Comparison of ENCODE assay signal across 8 mouse cellular contexts in the genomic region with DNA sequence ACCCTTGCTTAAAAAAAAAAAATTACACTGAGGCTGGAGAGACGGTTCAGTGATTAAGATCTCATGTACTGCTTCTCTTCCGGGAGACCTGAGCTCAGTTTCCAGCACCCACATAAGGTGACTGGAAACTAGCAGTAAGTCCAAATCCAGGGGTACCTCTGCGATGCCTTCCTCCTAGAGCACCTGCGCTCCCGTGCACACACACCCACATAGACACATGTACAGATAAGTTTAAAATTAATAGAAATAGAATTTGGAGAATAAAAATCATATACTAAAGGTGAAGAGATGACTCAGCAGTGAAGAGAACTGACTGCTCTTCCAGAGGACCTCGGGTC. TPM values are rescaled to one million over a fixed set of nuclear protein-coding genes. Genes with fewer than 3 reads are reported as not detected.
A peak's percentile ranks its signal among the peaks of the same experiment; 100 is the strongest.
DNase-seq lines count a peak whose midpoint lies in the region; ATAC-seq and TF ChIP-seq lines count a peak whose summit lies in the region.
"Had no signal": no experiment of that assay in that cellular context is flagged by ENCODE, and none has a peak within 500 bp of the region (broad histone marks: within the 10 kb centered on the region; RNA-seq: fewer than 3 reads in every experiment).

No protein-coding gene starts in this region.

- H3K27me3 ChIP-seq in lung, embryonic 16.5 days (ENCODE audit: control insufficient read depth, insufficient read depth, low read depth, low read length): no peaks in the 10 kb centered on the region
- no peaks in the 10 kb centered on the region for H3K27me3 ChIP-seq in forebrain, embryonic 13.5 days
- H3K27me3 ChIP-seq in limb, embryonic 14.5 days (ENCODE audit: control insufficient read depth, insufficient read depth, low read length): no peaks in the 10 kb centered on the region
- no peaks in the 10 kb centered on the region for H3K27me3 ChIP-seq in stomach, embryonic 14.5 days (ENCODE audit: control insufficient read depth, insufficient read depth, low read length)

- ATAC-seq in lung, embryonic 16.5 days (ENCODE audit: low read depth): no peak
- ATAC-seq in forebrain, embryonic 13.5 days: no peak
- no peak for ATAC-seq in limb, embryonic 14.5 days (ENCODE audit: low FRiP score, low read depth)
- no peak for ATAC-seq in stomach, embryonic 14.5 days (ENCODE audit: insufficient number of reproducible peaks, insufficient read depth, low FRiP score, low read depth)

- DNase-seq in lung, postnatal 14 days: no peak
- no peak for DNase-seq in limb, embryonic 14.5 days (ENCODE audit: low spot score)
- no peak for DNase-seq in left cerebral cortex, adult 8-10 months (ENCODE audit: low spot score in 2 of 2)
- no peak for DNase-seq in embryo, embryonic 10.5 days (ENCODE audit: low spot score)
- DNase-seq: adrenal gland, postnatal 36 days had no signal

- H3K4me3 ChIP-seq in lung, embryonic 16.5 days (ENCODE audit: low read length): peak overlapping the region; percentile 57
- no peak overlapping the region; the same call in 1 of the 2 replicates for H3K4me3 ChIP-seq in forebrain, embryonic 13.5 days
- H3K4me3 ChIP-seq in limb, embryonic 14.5 days (replicated peaks; ENCODE audit: low read length): peak overlapping the region; percentile 100
- H3K4me3 ChIP-seq in stomach, embryonic 14.5 days (ENCODE audit: low read depth, low read length): peak overlapping the region; percentile 100; the same call in 1 of the 2 replicates

- no peaks in the 10 kb centered on the region for H3K36me3 ChIP-seq in lung, embryonic 16.5 days (ENCODE audit: control insufficient read depth, insufficient read depth, low read length)
- no peaks in the 10 kb centered on the region for H3K36me3 ChIP-seq in forebrain, embryonic 13.5 days (ENCODE audit: poor library complexity, severe bottlenecking)
- no peaks in the 10 kb centered on the region for H3K36me3 ChIP-seq in limb, embryonic 14.5 days (ENCODE audit: control insufficient read depth, insufficient read depth, low read length)
- no peaks in the 10 kb centered on the region for H3K36me3 ChIP-seq in stomach, embryonic 14.5 days (ENCODE audit: control insufficient read depth, insufficient read depth, low read length)

- 66% methylated on average over 6 of the region's 6 CpGs for WGBS in lung, embryonic 16.5 days
- WGBS in forebrain, embryonic 13.5 days: 90% methylated on average over 6 of the region's 6 CpGs
- 80% methylated on average over 6 of the region's 6 CpGs for WGBS in limb, embryonic 14.5 days
- WGBS in stomach, embryonic 14.5 days: 65% methylated on average over 6 of the region's 6 CpGs

- H3K4me2 ChIP-seq in lung, embryonic 16.5 days (ENCODE audit: low read depth, low read length): peak overlapping the region; percentile 83
- H3K4me2 ChIP-seq in forebrain, embryonic 13.5 days: peak overlapping the region; percentile 74
- H3K4me2 ChIP-seq in limb, embryonic 14.5 days (replicated peaks; ENCODE audit: low read depth, low read length, severe bottlenecking): peak overlapping the region; percentile 58
- peak overlapping the region; percentile 75 for H3K4me2 ChIP-seq in stomach, embryonic 14.5 days (replicated peaks; ENCODE audit: low read depth, low read length)

- no peaks in the 10 kb centered on the region for H3K9me3 ChIP-seq in lung, embryonic 16.5 days (ENCODE audit: control insufficient read depth, low read length)
- H3K9me3 ChIP-seq in forebrain, embryonic 13.5 days (replicated peaks): no peaks in the 10 kb centered on the region
- H3K9me3 ChIP-seq in limb, embryonic 14.5 days (ENCODE audit: control insufficient read depth, low read length): no peaks in the 10 kb centered on the region
- H3K9me3 ChIP-seq in stomach, embryonic 14.5 days (ENCODE audit: control insufficient read depth, low read depth, low read length): no peaks in the 10 kb centered on the region

- TF ChIP-seq POLR2A in limb, embryonic 14.5 days (IDR thresholded peaks at IDR 0.05; ENCODE audit: borderline replicate concordance, extremely low read depth, insufficient read depth, insufficient read length): no peak

- peak overlapping the region; percentile 79 for H3K9ac ChIP-seq in lung, embryonic 16.5 days (ENCODE audit: low read length)
- peak overlapping the region; percentile 100; the same call in 1 of the 2 replicates for H3K9ac ChIP-seq in forebrain, embryonic 13.5 days
- peak overlapping the region; percentile 100; the same call in 1 of the 2 replicates for H3K9ac ChIP-seq in limb, embryonic 14.5 days (ENCODE audit: low read depth, low read length, severe bottlenecking)
- H3K9ac ChIP-seq in stomach, embryonic 14.5 days (replicated peaks; ENCODE audit: low read depth, low read length): peak overlapping the region; percentile 60

- peak overlapping the region; percentile 98 for H3K27ac ChIP-seq in lung, embryonic 16.5 days (ENCODE audit: low read length)
- H3K27ac ChIP-seq in forebrain, embryonic 13.5 days: no peak overlapping the region
- peak overlapping the region; percentile 100 for H3K27ac ChIP-seq in limb, embryonic 14.5 days (replicated peaks; ENCODE audit: low read depth, low read length)
- peak overlapping the region; percentile 100 for H3K27ac ChIP-seq in stomach, embryonic 14.5 days (ENCODE audit: low read length)

- peaks cover 4% of the 10 kb centered on the region; the same call in 1 of the 2 replicates for H3K4me1 ChIP-seq in lung, embryonic 16.5 days (replicated peaks; ENCODE audit: control insufficient read depth, insufficient read depth, low read length)
- H3K4me1 ChIP-seq in forebrain, embryonic 13.5 days: peaks cover 7% of the 10 kb centered on the region
- H3K4me1 ChIP-seq in limb, embryonic 14.5 days (ENCODE audit: control insufficient read depth, insufficient read depth, low read length): peaks cover 7% of the 10 kb centered on the region
- H3K4me1 ChIP-seq in stomach, embryonic 14.5 days (ENCODE audit: control insufficient read depth, insufficient read depth, low read length): peaks cover 5% of the 10 kb centered on the region; the same call in 1 of the 2 replicates

RNA-seq across cellular contexts. Expression of a gene that starts 18.2 kb away (rescaled TPM):
- 53.7 and 58.9 TPM in 2 replicates for polyA plus RNA-seq in lung, embryonic 16.5 days (2015; fragmentation: Nextera tagmentation; extraction: Ambion mirVana)
- polyA plus RNA-seq in forebrain, embryonic 13.5 days (2015; fragmentation: Nextera tagmentation; extraction: Ambion mirVana): 62.8 TPM in 2 replicates
- 55.6 and 61.7 TPM in 2 replicates for polyA plus RNA-seq in limb, embryonic 14.5 days (2012; rRNA removed)
- 56.5 and 65.4 TPM in 2 replicates for polyA plus RNA-seq in limb, embryonic 14.5 days (2014; fragmentation: Nextera tagmentation; extraction: Ambion mirVana)
- 71.0 and 77.2 TPM in 2 replicates for polyA plus RNA-seq in stomach, embryonic 14.5 days (2014; fragmentation: Nextera tagmentation; extraction: Ambion mirVana)
- 10 to 100 TPM; 45.2 to 57.4 (median 48.6) TPM for total RNA-seq in left cerebral cortex, adult 8-10 months (2022)
